Mouse (Mus musculus): ENCODE results near the gene Olfr281. TPM values are rescaled to one million over a fixed set of nuclear protein-coding genes. Genes with fewer than 3 reads are reported as not detected.
A peak's percentile ranks its signal among the peaks of the same experiment; 100 is the strongest.

Gene Olfr281
- polyA plus RNA-seq, 1 experiment from 2014 or later, result not detected

- no peak for ATAC-seq (ENCODE audit: low read depth)
- Histone ChIP-seq H3K9me3 (replicated peaks; ENCODE audit: control insufficient read depth, low read length) (no peaks in the 10 kb centered on the region), H3K4me2 (ENCODE audit: low read depth, low read length) (no peak overlapping the region), H3K4me3 (ENCODE audit: low read depth, low read length) (no peak overlapping the region), H3K27ac (ENCODE audit: low read length) (no peak overlapping the region), H3K9ac (ENCODE audit: low read depth, low read length) (no peak overlapping the region), H3K36me3 (ENCODE audit: control insufficient read depth, insufficient read depth) (no peaks in the 10 kb centered on the region), H3K27me3 (ENCODE audit: control insufficient read depth, insufficient read depth, low read depth, low read length) (no peaks in the 10 kb centered on the region), H3K4me1 (ENCODE audit: control insufficient read depth, low read depth, low read length) (no peaks in the 10 kb centered on the region)
- WGBS (ENCODE audit: insufficient replicate concordance), result 40% methylated on average over 10 of the region's 10 CpGs
These were observed 23.0 kb downstream of the Olfr281 start for GRCm38 (mm10) chr15:98475382-98475781.

GRCm38 (mm10) chr15:98476281-98476680 lies 23.9 kb downstream of the Olfr281 start:
- Histone ChIP-seq H3K36me3 (ENCODE audit: control insufficient read depth, insufficient read depth) (no peaks in the 10 kb centered on the region), H3K4me3 (ENCODE audit: low read depth, low read length) (no peak overlapping the region), H3K27ac (ENCODE audit: low read length) (no peak overlapping the region), H3K9me3 (replicated peaks; ENCODE audit: control insufficient read depth, low read length) (no peaks in the 10 kb centered on the region), H3K4me2 (ENCODE audit: low read depth, low read length) (no peak overlapping the region), H3K9ac (ENCODE audit: low read depth, low read length) (no peak overlapping the region), H3K27me3 (ENCODE audit: control insufficient read depth, insufficient read depth, low read depth, low read length) (no peaks in the 10 kb centered on the region), H3K4me1 (ENCODE audit: control insufficient read depth, low read depth, low read length) (no peaks in the 10 kb centered on the region)
- no peak for ATAC-seq (ENCODE audit: low read depth)
- WGBS (ENCODE audit: insufficient replicate concordance), result 63% methylated on average over 5 of the region's 5 CpGs

- Histone ChIP-seq H3K27me3 (ENCODE audit: control insufficient read depth, insufficient read depth, low read depth, low read length) (no peaks in the 10 kb centered on the region), H3K9ac (ENCODE audit: low read depth, low read length) (no peak overlapping the region), H3K27ac (ENCODE audit: low read length) (no peak overlapping the region), H3K36me3 (ENCODE audit: control insufficient read depth, insufficient read depth) (no peaks in the 10 kb centered on the region), H3K4me2 (ENCODE audit: low read depth, low read length) (no peak overlapping the region), H3K4me3 (ENCODE audit: low read depth, low read length) (no peak overlapping the region), H3K9me3 (replicated peaks; ENCODE audit: control insufficient read depth, low read length) (no peaks in the 10 kb centered on the region), H3K4me1 (ENCODE audit: control insufficient read depth, low read depth, low read length) (no peaks in the 10 kb centered on the region)
- ATAC-seq (ENCODE audit: low read depth), result no peak
- WGBS (ENCODE audit: insufficient replicate concordance), result 56% methylated on average over 7 of the region's 7 CpGs
These were observed 27.2 kb downstream of the Olfr281 start for GRCm38 (mm10) chr15:98479568-98480102.

GRCm38 (mm10) chr15:98482701-98483100 lies 30.3 kb downstream of the Olfr281 start, which contains the start of gene Lalba:
Gene Lalba, minus strand, starts transcription at chr15:98482721.
- H3K4me3 ChIP-seq (ENCODE audit: low read depth, low read length), result no peak within 1 kb of the TSS
- H3K27ac ChIP-seq (ENCODE audit: low read length), result no peak within 1 kb of the TSS
- 49% methylated on average over 3 of the region's 3 CpGs for WGBS (ENCODE audit: insufficient replicate concordance)
- no peaks in the 10 kb centered on the region for H3K36me3 ChIP-seq (ENCODE audit: control insufficient read depth, insufficient read depth)
- H3K27me3 ChIP-seq (ENCODE audit: control insufficient read depth, insufficient read depth, low read depth, low read length), result no peaks in the 10 kb centered on the region
- no peak within 1 kb of the TSS for H3K4me2 ChIP-seq (ENCODE audit: low read depth, low read length)
- H3K9ac ChIP-seq (ENCODE audit: low read depth, low read length), result no peak within 1 kb of the TSS
- H3K9me3 ChIP-seq (replicated peaks; ENCODE audit: control insufficient read depth, low read length), result no peaks in the 10 kb centered on the region
- ATAC-seq (ENCODE audit: low read depth), result no peak
- no peaks in the 10 kb centered on the region for H3K4me1 ChIP-seq (ENCODE audit: control insufficient read depth, low read depth, low read length)

GRCm38 (mm10) chr15:98483907-98484886 lies 31.8 kb downstream of the Olfr281 start:
- Histone ChIP-seq H3K4me2 (ENCODE audit: low read depth, low read length) (no peak overlapping the region), H3K27ac (ENCODE audit: low read length) (0 out of 2 replicates have a peak overlapping the region, but pooled peaks have one; percentile 0), H3K9me3 (replicated peaks; ENCODE audit: control insufficient read depth, low read length) (no peaks in the 10 kb centered on the region), H3K4me3 (ENCODE audit: low read depth, low read length) (no peak overlapping the region), H3K4me1 (ENCODE audit: control insufficient read depth, low read depth, low read length) (no peaks in the 10 kb centered on the region), H3K9ac (ENCODE audit: low read depth, low read length) (no peak overlapping the region), H3K36me3 (ENCODE audit: control insufficient read depth, insufficient read depth) (no peaks in the 10 kb centered on the region), H3K27me3 (ENCODE audit: control insufficient read depth, insufficient read depth, low read depth, low read length) (no peaks in the 10 kb centered on the region)
- ATAC-seq (ENCODE audit: low read depth), result peak; percentile 39; the same call in 1 of the 2 replicates
- WGBS (ENCODE audit: insufficient replicate concordance), result 31% methylated on average over 18 of the region's 18 CpGs

GRCm38 (mm10) chr15:98486433-98487021 lies 34.1 kb downstream of the Olfr281 start:
- no peaks in the 10 kb centered on the region for H3K36me3 ChIP-seq (ENCODE audit: control insufficient read depth, insufficient read depth)
- WGBS (ENCODE audit: insufficient replicate concordance), result 49% methylated on average over 8 of the region's 8 CpGs
- H3K9ac ChIP-seq (ENCODE audit: low read depth, low read length), result no peak overlapping the region
- H3K4me2 ChIP-seq (ENCODE audit: low read depth, low read length), result no peak overlapping the region
- H3K9me3 ChIP-seq (replicated peaks; ENCODE audit: control insufficient read depth, low read length), result no peaks in the 10 kb centered on the region
- H3K27ac ChIP-seq (ENCODE audit: low read length), result no peak overlapping the region
- H3K4me3 ChIP-seq (ENCODE audit: low read depth, low read length), result no peak overlapping the region
- H3K4me1 ChIP-seq (ENCODE audit: control insufficient read depth, low read depth, low read length), result no peaks in the 10 kb centered on the region
- H3K27me3 ChIP-seq (ENCODE audit: control insufficient read depth, insufficient read depth, low read depth, low read length), result no peaks in the 10 kb centered on the region
- ATAC-seq (ENCODE audit: low read depth), result no peak

- H3K9ac ChIP-seq (ENCODE audit: low read depth, low read length), result no peak overlapping the region
- ATAC-seq (ENCODE audit: low read depth), result no peak
- no peak overlapping the region for H3K4me2 ChIP-seq (ENCODE audit: low read depth, low read length)
- H3K4me3 ChIP-seq (ENCODE audit: low read depth, low read length), result no peak overlapping the region
- no peaks in the 10 kb centered on the region for H3K27me3 ChIP-seq (ENCODE audit: control insufficient read depth, insufficient read depth, low read depth, low read length)
- H3K4me1 ChIP-seq (ENCODE audit: control insufficient read depth, low read depth, low read length), result no peaks in the 10 kb centered on the region
- no peaks in the 10 kb centered on the region for H3K9me3 ChIP-seq (replicated peaks; ENCODE audit: control insufficient read depth, low read length)
- WGBS (ENCODE audit: insufficient replicate concordance), result 54% methylated on average over 2 of the region's 2 CpGs
- H3K36me3 ChIP-seq (ENCODE audit: control insufficient read depth, insufficient read depth), result no peaks in the 10 kb centered on the region
- no peak overlapping the region for H3K27ac ChIP-seq (ENCODE audit: low read length)
These were observed 38.9 kb downstream of the Olfr281 start for GRCm38 (mm10) chr15:98491332-98491731.

- Histone ChIP-seq H3K9me3 (replicated peaks; ENCODE audit: control insufficient read depth, low read length) (no peaks in the 10 kb centered on the region), H3K36me3 (ENCODE audit: control insufficient read depth, insufficient read depth) (no peaks in the 10 kb centered on the region), H3K27me3 (ENCODE audit: control insufficient read depth, insufficient read depth, low read depth, low read length) (no peaks in the 10 kb centered on the region), H3K4me1 (ENCODE audit: control insufficient read depth, low read depth, low read length) (no peaks in the 10 kb centered on the region), H3K27ac (ENCODE audit: low read length) (no peak within 1 kb of the TSS), H3K9ac (ENCODE audit: low read depth, low read length) (no peak within 1 kb of the TSS), H3K4me3 (ENCODE audit: low read depth, low read length) (no peak within 1 kb of the TSS), H3K4me2 (ENCODE audit: low read depth, low read length) (no peak within 1 kb of the TSS)
- 44% methylated on average over 4 of the region's 4 CpGs for WGBS (ENCODE audit: insufficient replicate concordance)
- ATAC-seq (ENCODE audit: low read depth), result no peak
These were observed 39.7 kb downstream of the Olfr281 start, which contains the start of gene Olfr279 for GRCm38 (mm10) chr15:98492102-98492501. Gene Olfr279, plus strand, starts transcription at chr15:98492402.
